Mouse (Mus musculus) brown adipose tissue, adult 24 weeks (tissue): ENCODE results near the gene Creld1. TPM values are rescaled to one million over a fixed set of nuclear protein-coding genes. Genes with fewer than 3 reads are reported as not detected.

Source experiments
- H3K27ac ChIP-seq: fragments of 200-500 bp; replicated peaks from 2 replicates; pipeline ENCODE4 v1.5.1; 2012; ENCODE audit warnings: low read depth, mild to moderate bottlenecking, low read length
- H3K4me1 ChIP-seq: fragments of 200-500 bp; 2 replicates; pipeline ENCODE4 v1.6.1; 2012; ENCODE audit warnings: low read length, mixed read lengths; ENCODE audit not compliant: control insufficient read depth, insufficient read depth, insufficient read length
- H3K4me3 ChIP-seq: fragments of 200-500 bp; 2 replicates; pipeline ENCODE4 v1.5.1; 2012; ENCODE audit warnings: low read depth, mild to moderate bottlenecking, low read length, moderate library complexity; ENCODE audit not compliant: insufficient read depth
- polyA plus RNA-seq: library from polyadenylated mRNA; stranded (reverse); fragments of >200 nt; gene quantifications from 2 replicates; pipeline ENCODE4 v1.2.4, GENCODE M21; 2012; ENCODE audit not compliant: missing spikeins, insufficient read depth, insufficient read length

The Creld1 gene
- polyA plus RNA-seq, 1 experiment: 40.6 TPM

DNA sequence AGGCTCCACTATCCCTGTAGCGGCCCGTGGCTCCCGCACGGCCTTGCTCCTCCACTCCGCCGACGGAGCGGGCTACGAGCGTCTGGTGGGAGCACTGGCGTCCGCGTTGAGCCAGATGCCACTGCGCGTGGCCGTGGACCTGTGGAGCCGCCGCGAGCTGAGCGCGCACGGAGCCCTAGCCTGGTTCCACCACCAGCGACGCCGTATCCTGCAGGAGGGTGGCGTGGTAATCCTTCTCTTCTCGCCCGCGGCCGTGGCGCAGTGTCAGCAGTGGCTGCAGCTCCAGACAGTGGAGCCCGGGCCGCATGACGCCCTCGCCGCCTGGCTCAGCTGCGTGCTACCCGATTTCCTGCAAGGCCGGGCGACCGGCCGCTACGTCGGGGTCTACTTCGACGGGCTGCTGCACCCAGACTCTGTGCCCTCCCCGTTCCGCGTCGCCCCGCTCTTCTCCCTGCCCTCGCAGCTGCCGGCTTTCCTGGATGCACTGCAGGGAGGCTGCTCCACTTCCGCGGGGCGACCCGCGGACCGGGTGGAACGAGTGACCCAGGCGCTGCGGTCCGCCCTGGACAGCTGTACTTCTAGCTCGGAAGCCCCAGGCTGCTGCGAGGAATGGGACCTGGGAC is 509 bp upstream of the Creld1 start:
- peak overlapping the region; percentile 39 for H3K27ac ChIP-seq
- H3K4me1 ChIP-seq: peaks cover 16% of the 10 kb centered on the region
- H3K4me3 ChIP-seq: peak overlapping the region; percentile 75

GRCm38 (mm10) chr6:113483729-113484128 is 632 bp downstream of the Creld1 start:
- H3K4me1 ChIP-seq: peaks cover 18% of the 10 kb centered on the region
- H3K4me3 ChIP-seq: peak overlapping the region; percentile 65
- H3K27ac ChIP-seq: peak overlapping the region; percentile 78

DNA sequence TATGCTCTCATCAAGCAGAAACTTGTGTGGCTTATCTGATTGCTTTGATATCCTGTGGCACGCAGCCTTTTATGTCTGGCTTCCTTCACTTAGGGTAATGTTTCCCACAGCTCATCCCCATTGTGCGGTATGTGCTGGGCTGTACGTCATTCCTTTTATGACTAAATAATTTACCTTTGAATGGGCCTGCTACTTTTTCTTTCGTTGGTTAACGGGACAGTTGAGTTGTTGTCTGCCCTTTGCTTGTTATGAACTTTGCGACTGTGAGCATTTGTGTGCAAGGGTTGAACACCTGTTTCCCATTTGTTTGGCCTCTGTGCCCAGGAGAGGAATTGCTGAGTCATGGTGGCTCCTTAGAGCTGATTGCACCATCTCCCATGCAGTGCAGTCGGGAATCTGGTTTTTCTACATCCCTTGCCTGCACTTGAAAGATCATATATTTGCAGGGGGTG is 4.1 kb downstream of the Creld1 start:
- Histone ChIP-seq H3K27ac (peak overlapping the region; percentile 70), H3K4me3 (no peak overlapping the region)

GRCm38 (mm10) chr6:113489410-113489809 is 6.3 kb downstream of the Creld1 start:
- Histone ChIP-seq H3K27ac (no peak overlapping the region), H3K4me1 (peaks cover 8% of the 10 kb centered on the region; the same call in 1 of the 2 replicates), H3K4me3 (no peak overlapping the region)

More for the DNA sequence above, 4.1 kb downstream of the Creld1 start:
- H3K4me1 ChIP-seq: peaks cover 13% of the 10 kb centered on the region

GRCm38 (mm10) chr6:113492101-113492864 is 9.2 kb downstream of the Creld1 start:
- Histone ChIP-seq H3K4me3 (no peak overlapping the region), H3K4me1 (peaks cover 5% of the 10 kb centered on the region), H3K27ac (no peak overlapping the region)

DNA sequence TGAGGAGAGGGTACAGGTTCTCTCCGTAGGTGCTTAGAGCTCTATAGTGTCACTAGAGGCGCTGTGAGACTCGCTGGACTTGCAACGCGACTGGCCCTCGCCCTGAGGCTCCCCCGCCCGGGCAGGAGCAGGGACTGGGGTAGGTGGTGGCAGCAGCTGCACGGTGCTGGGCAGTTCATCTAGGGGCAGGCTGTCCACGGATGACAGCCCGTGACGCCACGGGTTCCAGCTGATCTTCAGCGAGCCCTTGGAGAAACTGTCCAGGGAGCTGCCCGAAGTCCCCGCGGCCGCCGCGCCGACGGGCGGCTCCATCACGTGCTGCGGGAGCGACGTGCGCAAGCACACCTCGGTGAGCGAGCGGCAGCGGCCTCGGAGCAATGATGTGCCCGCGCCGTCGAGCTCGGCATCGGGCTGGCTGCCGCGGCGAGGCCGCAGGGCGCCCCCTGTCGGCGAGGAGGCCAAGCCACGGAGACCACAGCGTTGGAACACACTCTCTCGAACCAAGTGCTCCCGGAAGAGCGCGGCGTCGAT is 11.2 kb downstream of the Creld1 start:
- Histone ChIP-seq H3K27ac (peak overlapping the region; percentile 47; the same call in 1 of the 2 replicates), H3K4me1 (no peaks in the 10 kb centered on the region; the same call in 1 of the 2 replicates), H3K4me3 (peak overlapping the region; percentile 69)

DNA sequence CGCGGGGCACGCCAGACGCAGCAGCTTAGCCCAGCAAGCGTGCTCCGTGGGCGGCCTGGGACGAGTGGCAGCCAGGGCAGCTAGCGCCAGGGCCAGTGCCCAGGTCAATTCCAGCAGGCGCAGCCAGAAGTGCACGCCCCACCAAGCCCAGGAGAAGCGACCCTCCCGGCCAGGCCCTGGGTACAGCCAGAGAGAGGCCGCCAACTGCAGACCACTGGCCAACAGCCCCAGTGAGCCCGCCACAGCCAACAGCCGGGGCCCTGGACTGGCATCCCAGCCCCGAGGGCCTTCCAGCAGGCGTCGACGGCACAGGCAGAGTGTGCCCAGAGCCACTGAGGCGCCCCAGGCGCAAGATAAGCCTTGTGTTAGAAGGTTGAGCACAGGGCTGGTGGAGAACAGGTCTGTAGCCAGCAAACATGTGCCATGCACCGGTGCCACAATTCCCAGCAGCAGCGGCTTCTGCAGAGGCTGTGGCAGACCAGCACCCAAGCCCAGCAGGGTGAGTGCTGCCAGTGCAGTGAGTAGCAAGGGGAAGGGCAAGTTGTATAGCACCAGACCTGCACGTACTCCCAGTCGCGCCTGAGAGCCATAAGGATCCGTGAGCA is 12.1 kb downstream of the Creld1 start:
- Histone ChIP-seq H3K27ac (no peak overlapping the region), H3K4me1 (no peaks in the 10 kb centered on the region; the same call in 1 of the 2 replicates), H3K4me3 (peak overlapping the region; percentile 69)

DNA sequence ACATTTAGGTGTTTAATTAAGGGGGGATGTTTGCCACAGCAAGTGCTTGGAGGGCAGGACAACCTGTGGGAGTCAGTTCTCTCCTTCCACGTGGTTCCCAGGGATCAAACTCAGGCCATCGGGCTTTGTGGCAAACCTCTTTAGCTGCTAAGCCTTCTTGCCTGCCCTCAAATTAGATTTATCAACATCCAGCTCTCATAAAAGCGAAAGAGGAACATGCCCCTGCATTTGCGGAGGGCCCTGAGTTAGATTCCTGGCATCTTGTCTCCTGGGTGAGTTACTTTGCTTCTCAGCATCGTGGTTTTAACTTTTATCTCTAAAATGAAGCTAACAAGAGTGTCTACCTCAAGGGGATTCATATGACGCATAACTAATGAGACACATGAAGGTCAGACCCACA is 16.2 kb downstream of the Creld1 start:
- Histone ChIP-seq H3K27ac (no peak overlapping the region), H3K4me3 (no peak overlapping the region), H3K4me1 (no peaks in the 10 kb centered on the region; the same call in 1 of the 2 replicates)

GRCm38 (mm10) chr6:113501388-113502084 is 18.4 kb downstream of the Creld1 start, which contains the start of gene Prrt3:
TSS of gene Prrt3 (minus strand) at chr6:113501931.
- no peak within 1 kb of the TSS for H3K4me3 ChIP-seq
- H3K27ac ChIP-seq: no peak within 1 kb of the TSS
- no peaks in the 10 kb centered on the region for H3K4me1 ChIP-seq

DNA sequence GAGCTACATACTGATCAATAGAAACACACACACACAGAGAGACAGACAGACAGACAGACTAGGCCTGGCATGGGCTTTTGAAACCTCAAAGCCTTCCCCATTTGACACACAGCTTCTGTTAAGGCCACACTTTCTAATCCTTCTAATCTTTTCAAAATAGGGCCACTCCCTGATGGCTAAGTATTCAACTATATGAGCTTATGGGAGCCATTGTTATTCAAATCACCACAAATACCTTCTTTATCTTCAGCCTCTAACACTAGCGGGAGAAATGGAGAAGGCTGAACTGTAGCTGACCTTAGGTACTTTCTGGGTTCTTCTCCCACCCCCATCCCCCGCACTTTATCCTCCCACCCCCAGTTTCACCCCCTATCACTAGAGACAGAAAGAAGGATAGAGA is 19.7 kb downstream of the Creld1 start:
- Histone ChIP-seq H3K4me1 (no peaks in the 10 kb centered on the region), H3K4me3 (no peak overlapping the region), H3K27ac (no peak overlapping the region)

- peaks cover 6% of the 10 kb centered on the region; the same call in 1 of the 2 replicates for H3K4me1 ChIP-seq
- H3K27ac ChIP-seq: no peak overlapping the region
- H3K4me3 ChIP-seq: no peak overlapping the region
These were observed 22.6 kb downstream of the Creld1 start for GRCm38 (mm10) chr6:113505689-113506088.

- peaks cover 6% of the 10 kb centered on the region; the same call in 1 of the 2 replicates for H3K4me1 ChIP-seq
These were observed 24.0 kb downstream of the Creld1 start for GRCm38 (mm10) chr6:113507130-113507529.

GRCm38 (mm10) chr6:113508272-113508946 is 25.3 kb downstream of the Creld1 start:
- Histone ChIP-seq H3K4me1 (peaks cover 6% of the 10 kb centered on the region; the same call in 1 of the 2 replicates), H3K27ac (no peak overlapping the region), H3K4me3 (no peak overlapping the region)

More at GRCm38 (mm10) chr6:113507130-113507529, 24.0 kb downstream of the Creld1 start:
- no peak overlapping the region for H3K27ac ChIP-seq
- no peak overlapping the region for H3K4me3 ChIP-seq

DNA sequence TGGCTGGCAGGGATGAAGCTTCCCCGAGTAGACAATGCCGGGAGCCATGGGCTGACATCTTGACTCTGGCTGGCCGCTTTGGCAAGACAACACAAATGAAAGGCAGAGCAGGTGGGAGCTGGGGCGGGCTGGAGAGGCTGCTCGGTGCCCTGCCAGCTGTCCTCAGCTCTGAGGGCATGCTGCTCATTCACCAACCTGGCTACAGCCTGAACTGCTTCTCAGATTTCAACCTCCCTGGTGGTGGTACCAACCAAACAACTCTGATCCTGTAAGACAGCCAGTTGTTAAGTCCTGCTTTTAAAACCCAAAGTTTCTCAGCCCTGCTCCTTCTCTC is 25.8 kb downstream of the Creld1 start:
- Histone ChIP-seq H3K4me3 (no peak overlapping the region), H3K27ac (no peak overlapping the region), H3K4me1 (peaks cover 6% of the 10 kb centered on the region; the same call in 1 of the 2 replicates)
